Mouse (Mus musculus): ENCODE measurements at regions not wholly inside any gene's neighbourhood (a gene's known extent, or its start where the extent isn't known, plus 50 kb on each side); places are given as distances from the start of the nearest gene placed in this dataset.
"Not testable (repeated sequence)": the region's sequence is repeated elsewhere in the genome, so short reads cannot be mapped to it uniquely, and the experiment has no call there.

GRCm38 (mm10) chr1:95493004-95493403 is 174.4 kb downstream of the St8sia4 start:
- no peak for DNase-seq
- intact Hi-C loops (cut with DNase I) = no loop called here

GRCm38 (mm10) chr1:95500671-95501070 is 166.7 kb downstream of the St8sia4 start:
- intact Hi-C loops (cut with DNase I); H3K4me3 ChIP-seq; H3K27ac ChIP-seq; DNase-seq: not testable (repeated sequence)

More at GRCm38 (mm10) chr1:95493004-95493403, 174.4 kb downstream of the St8sia4 start:
- Histone ChIP-seq H3K4me3 (no peak overlapping the region), H3K27ac (no peak overlapping the region)
- TF ChIP-seq CTCF (IDR thresholded peaks at IDR 0.05) = no peak

- Histone ChIP-seq H3K4me3 (no peak overlapping the region), H3K27ac (no peak overlapping the region)
- intact Hi-C loops (cut with DNase I) = no loop called here
- no peak for DNase-seq
- TF ChIP-seq CTCF (IDR thresholded peaks at IDR 0.05) = no peak
Measured at GRCm38 (mm10) chr1:95508718-95509117, 158.7 kb downstream of the St8sia4 start.

- Histone ChIP-seq H3K4me3 (no peak overlapping the region), H3K27ac (no peak overlapping the region)
- intact Hi-C loops (cut with DNase I) = no loop called here
- TF ChIP-seq CTCF (IDR thresholded peaks at IDR 0.05) = no peak
- no peak for DNase-seq
Measured at GRCm38 (mm10) chr1:95528726-95529125, 138.6 kb downstream of the St8sia4 start.

- H3K27ac ChIP-seq = no peak overlapping the region
- H3K4me3 ChIP-seq = no peak overlapping the region
- intact Hi-C loops (cut with DNase I) = no loop called here
- no peak for TF ChIP-seq CTCF (IDR thresholded peaks at IDR 0.05)
- DNase-seq = no peak
Measured at GRCm38 (mm10) chr1:95531017-95531416, 136.4 kb downstream of the St8sia4 start.

Data from gastrocnemius, adult 2 months (tissue).